Mouse (Mus musculus) liver, embryonic 14.5 days (tissue): ENCODE results near the gene Tspan1. TPM values are rescaled to one million over a fixed set of nuclear protein-coding genes. Genes with fewer than 3 reads are reported as not detected.

Source experiments
- ATAC-seq: fragments of 200-750 bp; cut with Nextera tagmentation; 2 replicates; pipeline ENCODE4 v1.8.0; 2017; ENCODE audit warnings: moderate number of reproducible peaks, mild to moderate bottlenecking, moderate library complexity; ENCODE audit not compliant: insufficient read depth
- DNase-seq, 3 experiments: peaks; one replicate each; pipeline ENCODE4 v3.0.0-alpha.2; 2012 to 2013; ENCODE audit warnings: low read depth in 3 of 3, low spot score in 3 of 3
- H3K27ac ChIP-seq: fragments of 300-500 bp; sonication (generic); 2 replicates; pipeline ENCODE4 v1.5.1; 2014; ENCODE audit warnings: moderate library complexity, mild to moderate bottlenecking, control low read depth, inconsistent platforms
- H3K27me3 ChIP-seq: fragments of 300-500 bp; sonication (generic); 2 replicates; pipeline ENCODE4 v1.6.1; 2014; ENCODE audit warnings: mild to moderate bottlenecking, low read length, moderate library complexity; ENCODE audit not compliant: control insufficient read depth, insufficient read depth
- H3K36me3 ChIP-seq: fragments of 300-500 bp; sonication (generic); replicated peaks from 2 replicates; pipeline ENCODE4 v1.6.1; 2014; ENCODE audit warnings: low read depth; ENCODE audit not compliant: control insufficient read depth, insufficient read depth
- H3K4me1 ChIP-seq, 2 experiments: fragments of 200-500 bp in 1 of 2; fragments of 300-500 bp in 1 of 2; sonication (generic) in 1 of 2; replicated peaks; 2 replicates each; pipeline ENCODE4 v1.6.1; 2012 to 2014; ENCODE audit warnings: antibody characterized with exemption in 1 of 2, inconsistent platforms in 1 of 2, low read length in 1 of 2; ENCODE audit not compliant: control insufficient read depth in 2 of 2, insufficient read depth in 2 of 2
- H3K4me2 ChIP-seq: fragments of 300-500 bp; sonication (generic); 2 replicates; pipeline ENCODE4 v1.6.1; 2014; ENCODE audit warnings: low read depth, mild to moderate bottlenecking, control low read depth, moderate library complexity
- H3K4me3 ChIP-seq, 2 experiments: fragments of 200-500 bp in 1 of 2; fragments of 300-500 bp in 1 of 2; sonication (generic) in 1 of 2; 2 replicates each; pipeline ENCODE4 v1.5.1; 2012 to 2014; ENCODE audit warnings: low read depth in 2 of 2, low read length in 2 of 2, mild to moderate bottlenecking in 2 of 2, control low read depth in 1 of 2, inconsistent platforms in 1 of 2, moderate library complexity in 1 of 2; ENCODE audit not compliant: insufficient read depth in 1 of 2
- H3K9ac ChIP-seq: fragments of 300-500 bp; sonication (generic); replicated peaks from 2 replicates; pipeline ENCODE4 v1.6.1; 2014; ENCODE audit warnings: mild to moderate bottlenecking, control low read depth, moderate library complexity
- H3K9me3 ChIP-seq: fragments of 300-500 bp; sonication (generic); 2 replicates; pipeline ENCODE4 v1.6.1; 2016; ENCODE audit warnings: low read length, mixed read lengths; ENCODE audit not compliant: control insufficient read depth
- CTCF ChIP-seq: IDR thresholded peaks from 2 replicates; pipeline ENCODE4 v1.5.1; 2016; ENCODE audit warnings: antibody characterized with exemption, low read depth, control low read depth
- EP300 ChIP-seq: IDR thresholded peaks from 2 replicates; pipeline ENCODE4 v1.6.1; 2016; ENCODE audit warnings: antibody characterized with exemption, low read depth
- WGBS: fragments of 180-500 bp; shearing (Covaris S2); extraction: QIAGEN DNeasy Blood & Tissue Kit; methylation state at CpG from one replicate; pipeline ENCODE4 v1.1.7; 2014; ENCODE audit not compliant: insufficient replicate concordance; 5-methylcytosine and 5-hydroxymethylcytosine counted together
- polyA plus RNA-seq, 2 experiments: library from polyadenylated mRNA; depleted of rRNA in 1 of 2; stranded (reverse) in 1 of 2; unstranded in 1 of 2; fragments of >200 nt; fragmentation: Nextera tagmentation in 1 of 2; extraction: Ambion mirVana in 1 of 2; gene quantifications; 2 replicates each; pipeline versions ENCODE4 v1.2.1 to v1.2.3; 2012 to 2014

Tspan1 gene
- polyA plus RNA-seq, 2 experiments, result not detected

DNA sequence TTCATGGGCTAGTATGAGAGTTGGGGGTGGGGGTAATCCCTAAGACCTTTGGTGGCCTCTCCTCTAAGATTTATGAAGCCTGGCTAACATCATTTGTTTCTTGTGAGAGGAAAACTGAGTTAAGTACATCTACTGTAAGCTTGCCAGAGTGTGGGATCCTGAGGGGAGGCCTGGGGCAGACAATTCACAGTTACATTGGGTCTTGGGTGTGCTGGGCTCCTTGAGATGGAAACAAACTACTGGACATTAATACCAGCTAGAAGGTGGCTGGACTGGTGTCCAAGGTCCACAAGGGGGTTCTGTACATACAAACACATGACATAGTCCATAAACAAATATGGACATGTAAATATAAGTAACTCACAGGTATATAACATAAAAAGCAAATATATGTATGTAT is 7.7 kb upstream of the Tspan1 start:
- Histone ChIP-seq H3K4me1 (peaks cover 18 to 24% of the 10 kb centered on the region in 2 experiments), H3K9me3 (no peaks in the 10 kb centered on the region), H3K9ac (no peak overlapping the region; the same call in 1 of the 2 replicates), H3K4me3 (no peak overlapping the region), H3K4me2 (no peak overlapping the region; the same call in 1 of the 2 replicates), H3K27ac (no peak overlapping the region), H3K27me3 (no peaks in the 10 kb centered on the region), H3K36me3 (no peaks in the 10 kb centered on the region)
- DNase-seq (no peak), ATAC-seq (no peak)
- TF ChIP-seq CTCF, result no peak
- TF ChIP-seq EP300, result no peak

DNA sequence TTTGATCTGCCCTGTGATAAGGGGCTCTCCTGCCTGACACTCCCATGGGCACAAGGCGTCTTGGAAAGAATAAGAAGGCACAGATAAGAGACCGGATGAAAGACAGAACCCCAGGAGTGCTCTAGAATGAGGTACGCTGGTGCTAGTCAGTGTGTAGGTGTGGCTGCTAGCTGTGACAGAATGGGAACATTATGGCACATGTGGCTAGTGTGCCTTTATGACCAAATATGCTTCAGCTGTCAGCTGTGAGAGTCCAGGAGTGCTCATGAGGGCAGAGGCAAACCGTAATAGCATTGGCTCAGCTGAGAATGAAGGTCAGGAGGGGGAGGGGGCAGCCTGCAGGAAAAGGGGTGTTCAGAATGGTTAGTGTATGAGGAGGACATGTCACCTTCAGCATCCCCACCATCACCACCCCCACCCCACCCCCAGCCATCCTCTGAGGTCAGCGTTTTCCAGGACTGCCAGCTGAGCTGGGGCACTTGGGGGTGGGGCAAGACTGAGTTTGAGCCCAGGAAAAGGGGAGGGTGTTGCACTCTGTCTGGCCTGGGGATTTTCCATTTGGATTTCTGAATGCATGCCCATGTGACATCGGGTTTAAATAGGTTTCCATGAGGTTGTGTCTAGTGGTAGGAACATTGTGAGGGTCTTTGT is 7.2 kb upstream of the Tspan1 start:
- Histone ChIP-seq H3K27ac (no peak overlapping the region), H3K4me3 (no peak overlapping the region), H3K36me3 (no peaks in the 10 kb centered on the region), H3K4me1 (peaks cover 18 to 24% of the 10 kb centered on the region in 2 experiments), H3K9me3 (no peaks in the 10 kb centered on the region), H3K27me3 (no peaks in the 10 kb centered on the region), H3K4me2 (no peak overlapping the region), H3K9ac (no peak overlapping the region)
- ATAC-seq (no peak), DNase-seq (no peak)
- WGBS, result 33% methylated on average over 6 of the region's 6 CpGs
- TF ChIP-seq EP300, result no peak
- no peak for TF ChIP-seq CTCF

DNA sequence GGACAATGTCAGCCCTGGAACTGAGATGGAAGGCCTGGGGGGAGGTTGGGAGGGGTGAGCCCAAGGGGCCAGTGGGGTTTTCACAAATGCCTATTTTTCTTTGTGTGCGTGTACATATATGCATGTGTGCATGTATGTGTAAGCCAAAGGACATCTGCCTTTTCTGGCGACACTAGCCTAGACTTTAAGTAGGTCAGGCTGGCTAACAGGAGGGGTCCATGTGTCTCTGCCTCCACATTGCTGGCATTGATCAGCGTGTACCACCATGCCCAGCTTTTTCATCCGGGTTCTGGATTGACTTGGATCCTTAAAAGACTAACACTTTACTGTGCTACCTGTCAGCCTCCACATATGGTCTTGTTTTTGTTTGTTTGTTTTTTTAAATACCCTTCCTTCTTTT is 6.4 kb upstream of the Tspan1 start:
- H3K27me3 ChIP-seq, result no peaks in the 10 kb centered on the region
- no peak for DNase-seq
- no peak overlapping the region for H3K9ac ChIP-seq
- TF ChIP-seq EP300 (no peak), CTCF (no peak)
- no peak for ATAC-seq
- H3K27ac ChIP-seq, result no peak overlapping the region
- no peaks in the 10 kb centered on the region for H3K9me3 ChIP-seq
- H3K4me1 ChIP-seq, result peaks cover 18 to 24% of the 10 kb centered on the region in 2 experiments
- H3K36me3 ChIP-seq, result no peaks in the 10 kb centered on the region
- 74% methylated on average over 4 of the region's 4 CpGs for WGBS
- no peak overlapping the region for H3K4me2 ChIP-seq
- H3K4me3 ChIP-seq, result no peak overlapping the region

DNA sequence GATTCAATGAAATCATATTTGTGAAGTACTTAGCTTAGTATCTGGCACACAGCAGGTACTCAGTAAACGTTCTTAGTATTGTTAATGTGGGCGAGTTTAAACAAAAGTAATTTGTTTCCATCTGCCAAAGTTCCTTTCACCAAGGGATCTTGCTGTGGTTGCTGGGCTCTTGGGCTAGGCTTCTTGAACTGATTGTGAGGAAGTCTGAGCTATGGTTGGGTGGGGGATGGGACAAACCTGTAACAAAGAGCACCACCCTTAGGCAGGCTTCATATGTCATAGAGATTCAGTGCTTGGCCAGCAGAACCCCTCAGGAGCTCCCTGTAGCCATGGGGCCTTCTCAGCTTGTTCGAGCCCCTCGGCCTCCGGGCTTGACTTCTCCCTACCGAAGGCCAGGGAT is 5.7 kb upstream of the Tspan1 start, which contains the start of the genes 1700042G07Rik and Gm49337:
TSS of gene 1700042G07Rik (plus strand) at position 301 of the 400 bp plus-strand sequence.
TSS of gene Gm49337 (plus strand) at position 313 of the 400 bp plus-strand sequence.
- H3K27ac ChIP-seq, result no peak within 1 kb of the TSS
- H3K4me1 ChIP-seq, result peaks cover 18 to 24% of the 10 kb centered on the region in 2 experiments
- no peak within 1 kb of the TSS for H3K4me2 ChIP-seq
- no peak within 1 kb of the TSS for H3K4me3 ChIP-seq
- no peaks in the 10 kb centered on the region for H3K36me3 ChIP-seq
- no peaks in the 10 kb centered on the region for H3K9me3 ChIP-seq
- TF ChIP-seq EP300 (no peak), CTCF (no peak)
- DNase-seq (no peak), ATAC-seq (no peak)
- H3K27me3 ChIP-seq, result no peaks in the 10 kb centered on the region
- no peak within 1 kb of the TSS for H3K9ac ChIP-seq
- 70% methylated on average over 6 of the region's 6 CpGs for WGBS

DNA sequence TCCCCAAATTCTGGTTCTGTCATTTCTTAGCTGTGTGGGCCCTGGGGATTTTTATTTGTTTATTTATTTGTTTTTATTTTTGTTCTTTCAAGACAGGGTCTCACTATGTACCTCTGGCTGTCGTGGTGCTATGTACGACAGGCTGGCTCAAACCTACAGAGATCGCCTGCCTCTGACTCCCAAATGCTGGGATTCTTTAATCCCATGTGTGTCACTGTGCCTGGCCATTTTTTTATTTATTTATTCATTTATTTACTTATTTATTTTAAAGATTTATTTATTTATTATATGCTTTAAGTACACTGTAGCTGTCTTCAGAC is 1.9 kb upstream of the Tspan1 start:
- TF ChIP-seq EP300, result no peak
- TF ChIP-seq CTCF, result no peak
- 56% methylated on average over 3 of the region's 3 CpGs for WGBS
- no peak for ATAC-seq

More for the DNA sequence above, 1.9 kb upstream of the Tspan1 start:
- DNase-seq, result no peak
- no peak overlapping the region for H3K27ac ChIP-seq
- no peak overlapping the region for H3K4me2 ChIP-seq
- no peak overlapping the region for H3K4me3 ChIP-seq
- no peak overlapping the region for H3K9ac ChIP-seq
- H3K4me1 ChIP-seq, result peaks cover 2% of the 10 kb centered on the region in 2 experiments; a peak in 2 of 4 replicates
- no peaks in the 10 kb centered on the region for H3K36me3 ChIP-seq
- no peaks in the 10 kb centered on the region for H3K9me3 ChIP-seq
- no peaks in the 10 kb centered on the region for H3K27me3 ChIP-seq
